Mouse (Mus musculus) cerebellum, adult 2 months (tissue): ENCODE results near the gene Matn4. TPM values are rescaled to one million over a fixed set of nuclear protein-coding genes. Genes with fewer than 3 reads are reported as not detected.

Source experiments
- DNase-seq, 2 experiments: peaks; one replicate each; pipeline ENCODE4 v3.0.0; 2021
- H3K27ac ChIP-seq: fragments of 200-500 bp; 2 replicates; pipeline ENCODE4 v1.5.1; 2012; ENCODE audit warnings: low read length, control low read depth, inconsistent platforms; ENCODE audit not compliant: insufficient read depth
- H3K27me3 ChIP-seq: fragments of 200-500 bp; 2 replicates; pipeline ENCODE4 v1.6.1; 2012; ENCODE audit warnings: inconsistent platforms, mild to moderate bottlenecking, low read length, moderate library complexity; ENCODE audit not compliant: control insufficient read depth, insufficient read depth
- H3K4me1 ChIP-seq: fragments of 200-500 bp; 2 replicates; pipeline ENCODE4 v1.6.1; 2011; ENCODE audit warnings: low read length; ENCODE audit not compliant: control insufficient read depth, insufficient read depth
- H3K4me3 ChIP-seq: fragments of 200-500 bp; replicated peaks from 2 replicates; pipeline ENCODE3; 2011; ENCODE audit warnings: mild to moderate bottlenecking, low read depth, low read length, control low read depth; ENCODE audit not compliant: insufficient read depth
- CTCF ChIP-seq: fragments of 200-500 bp; IDR thresholded peaks from 2 replicates; pipeline ENCODE4 v1.5.1; 2011; ENCODE audit warnings: low read depth, mild to moderate bottlenecking, control low read depth, low read length, moderate library complexity, borderline replicate concordance; ENCODE audit not compliant: insufficient read depth
- POLR2A ChIP-seq: fragments of 200-500 bp; IDR thresholded peaks from 2 replicates; pipeline ENCODE4 v1.6.1; 2011; ENCODE audit warnings: low read length, control low read depth, borderline replicate concordance; ENCODE audit not compliant: insufficient read depth
- whole genome bisulfite sequencing: fragments of 180-500 bp; shearing (Covaris S2); methylation state at CpG from one replicate; pipeline ENCODE4 v1.1.7; 2018; 5-methylcytosine and 5-hydroxymethylcytosine counted together
- polyA plus RNA-seq: library from polyadenylated mRNA; depleted of rRNA; stranded (reverse); fragments of >200 nt; gene quantifications from 2 replicates; pipeline ENCODE4 v1.2.3, GENCODE M21; 2012

Gene Matn4
- polyA plus RNA-seq, 1 experiment: 5.9 TPM

DNA sequence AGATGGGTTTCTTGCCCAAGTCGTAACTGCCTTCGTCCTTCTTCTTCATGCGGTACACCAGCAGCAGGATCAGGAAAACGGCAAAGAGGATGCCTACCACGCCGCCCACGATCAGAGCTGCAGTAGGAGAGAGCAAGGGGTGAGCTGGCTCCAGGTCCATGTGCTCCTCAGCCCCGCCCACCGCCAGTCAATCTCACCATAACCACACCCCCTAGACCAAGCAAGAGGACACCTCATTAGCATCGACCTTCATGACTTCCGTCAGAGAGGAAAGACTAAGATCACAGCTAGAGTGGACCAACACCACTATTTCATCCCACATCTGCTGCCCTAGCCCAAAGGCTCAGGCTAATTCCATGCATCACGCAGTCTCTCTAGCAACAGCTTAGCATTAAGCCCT, 21.2 kb upstream of the Matn4 start:
- no peaks in the 10 kb centered on the region for H3K4me1 ChIP-seq
- 41% methylated on average over 12 of the region's 12 CpGs for WGBS
- DNase-seq: no peak
- no peaks in the 10 kb centered on the region for H3K27me3 ChIP-seq
- TF ChIP-seq POLR2A (no peak), CTCF (no peak)
- H3K27ac ChIP-seq: no peak overlapping the region
- H3K4me3 ChIP-seq: no peak overlapping the region

DNA sequence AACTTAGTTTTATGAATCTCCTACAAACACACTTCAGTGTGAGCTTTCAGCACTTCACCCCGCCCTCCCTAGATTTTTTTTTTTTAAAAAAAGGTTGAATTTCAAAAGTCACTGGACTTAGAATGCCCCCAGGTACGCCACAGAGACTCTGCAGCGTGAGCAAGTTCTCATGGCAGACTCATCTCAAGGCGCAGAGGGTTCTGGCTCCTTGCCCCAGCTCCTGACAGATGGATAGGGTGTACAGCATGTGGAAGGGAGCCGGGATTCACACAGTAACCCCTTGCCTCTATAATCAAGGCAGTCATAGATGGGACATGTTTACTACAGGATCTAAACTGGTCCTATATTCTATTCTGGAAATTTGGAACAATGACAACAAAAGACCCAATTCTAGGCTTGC, 20.4 kb upstream of the Matn4 start:
- Histone ChIP-seq H3K27me3 (no peaks in the 10 kb centered on the region), H3K4me3 (no peak overlapping the region), H3K27ac (no peak overlapping the region), H3K4me1 (no peaks in the 10 kb centered on the region)
- DNase-seq: no peak
- TF ChIP-seq POLR2A (no peak), CTCF (no peak)
- 24% methylated on average over 5 of the region's 5 CpGs for WGBS

DNA sequence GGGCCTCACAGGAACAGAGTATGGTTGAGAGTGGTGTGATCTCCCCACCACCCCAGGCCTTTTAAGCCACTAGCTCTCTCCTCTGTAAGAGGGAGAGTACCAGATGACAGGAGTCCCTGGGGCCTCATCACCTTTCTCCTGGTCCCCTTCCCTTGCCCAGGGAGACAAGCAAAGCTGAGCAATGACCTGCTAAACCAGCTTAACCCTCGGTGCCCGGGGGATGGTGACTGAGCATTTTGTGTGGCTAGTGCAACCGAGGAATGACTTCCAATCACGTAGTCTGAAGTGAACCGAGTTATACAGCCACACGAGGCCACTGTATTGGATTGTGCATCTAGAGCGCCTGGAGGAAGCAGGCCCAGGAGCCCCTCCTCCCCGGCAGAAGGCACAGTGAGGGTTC, 19.4 kb upstream of the Matn4 start:
- no peak overlapping the region for H3K27ac ChIP-seq
- WGBS: 87% methylated on average over 8 of the region's 8 CpGs
- no peak for DNase-seq
- no peak overlapping the region for H3K4me3 ChIP-seq
- TF ChIP-seq CTCF (no peak), POLR2A (no peak)
- H3K4me1 ChIP-seq: no peaks in the 10 kb centered on the region
- H3K27me3 ChIP-seq: no peaks in the 10 kb centered on the region

DNA sequence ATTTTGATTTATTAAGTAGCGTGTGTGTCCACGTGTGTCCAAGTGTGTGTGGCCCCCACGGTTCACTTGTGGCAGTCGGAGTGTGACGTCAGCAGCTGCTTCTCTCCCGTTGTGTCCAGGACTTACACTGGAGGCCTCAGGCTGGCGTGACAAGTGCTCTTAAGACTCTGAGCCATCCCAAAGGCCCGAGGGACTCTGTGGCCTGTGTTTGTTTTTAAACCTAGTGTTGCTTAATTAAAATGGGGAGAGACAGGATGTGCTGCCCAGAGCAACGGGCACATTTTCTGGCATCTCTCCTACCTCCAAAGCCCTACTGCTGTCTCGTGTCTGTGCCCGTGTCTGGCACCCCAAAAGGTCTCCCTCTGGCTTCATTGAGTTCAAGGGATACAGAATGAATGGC, 18.5 kb upstream of the Matn4 start:
- H3K4me3 ChIP-seq: no peak overlapping the region
- H3K27ac ChIP-seq: peak overlapping the region; percentile 16; the same call in 1 of the 2 replicates
- H3K4me1 ChIP-seq: no peaks in the 10 kb centered on the region
- H3K27me3 ChIP-seq: no peaks in the 10 kb centered on the region
- whole genome bisulfite sequencing: 56% methylated on average over 11 of the region's 11 CpGs
- no peak for TF ChIP-seq POLR2A
- no peak for TF ChIP-seq CTCF
- DNase-seq: peak in 1 of 2 experiments; percentile 34

DNA sequence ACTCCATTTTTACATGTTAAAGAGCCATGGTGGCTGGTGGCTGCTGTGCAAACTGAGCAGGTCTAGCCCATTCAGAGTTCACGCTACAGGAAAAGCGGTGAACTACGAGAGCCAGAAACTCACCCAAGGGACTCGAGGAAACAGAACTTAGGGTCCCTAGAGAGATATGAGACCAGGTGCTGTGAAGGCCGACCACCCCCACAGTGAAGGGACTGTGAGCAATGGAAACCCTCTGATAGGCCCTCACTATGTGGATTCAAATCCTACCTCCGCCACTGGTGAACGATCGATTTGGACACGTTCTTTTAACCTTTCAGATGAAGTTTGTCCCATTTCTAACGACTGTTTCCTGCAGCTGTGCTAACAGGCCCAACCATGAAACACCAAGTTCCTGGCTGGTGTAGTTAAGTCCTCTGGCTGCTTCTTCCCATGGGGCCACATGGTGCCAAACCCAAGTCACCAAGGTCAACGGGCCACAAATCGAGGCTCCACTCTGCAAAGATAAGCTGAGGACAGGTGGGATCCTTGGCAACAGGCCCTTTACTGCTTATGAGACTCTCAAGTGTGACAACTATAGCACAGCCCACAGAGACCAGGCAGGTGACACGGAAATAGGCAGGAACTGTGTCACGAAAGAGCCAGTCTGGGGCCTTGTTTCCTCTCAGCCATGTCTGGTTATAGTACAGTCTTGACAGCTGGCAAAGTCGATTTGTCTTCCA, 17.9 kb upstream of the Matn4 start:
- no peak for DNase-seq
- Histone ChIP-seq H3K27me3 (no peaks in the 10 kb centered on the region), H3K27ac (peak overlapping the region; percentile 16; the same call in 1 of the 2 replicates), H3K4me3 (no peak overlapping the region), H3K4me1 (no peaks in the 10 kb centered on the region)
- TF ChIP-seq CTCF (no peak), POLR2A (no peak)
- WGBS: 79% methylated on average over 15 of the region's 15 CpGs

GRCm38 (mm10) chr2:164421979-164422378, 17.0 kb upstream of the Matn4 start:
- Histone ChIP-seq H3K27me3 (no peaks in the 10 kb centered on the region), H3K4me1 (no peaks in the 10 kb centered on the region), H3K4me3 (no peak overlapping the region), H3K27ac (no peak overlapping the region)
- TF ChIP-seq CTCF: no peak
- TF ChIP-seq POLR2A: no peak
- 67% methylated on average over 8 of the region's 8 CpGs for WGBS
- DNase-seq: no peak

GRCm38 (mm10) chr2:164421306-164421705, 16.3 kb upstream of the Matn4 start:
- WGBS: 88% methylated on average over 7 of the region's 7 CpGs
- no peak for DNase-seq
- Histone ChIP-seq H3K27ac (no peak overlapping the region), H3K27me3 (no peaks in the 10 kb centered on the region), H3K4me3 (no peak overlapping the region), H3K4me1 (no peaks in the 10 kb centered on the region)
- no peak for TF ChIP-seq POLR2A
- TF ChIP-seq CTCF: no peak

- no peak for TF ChIP-seq CTCF
- no peak for TF ChIP-seq POLR2A
- Histone ChIP-seq H3K27ac (no peak overlapping the region), H3K4me1 (no peaks in the 10 kb centered on the region), H3K4me3 (no peak overlapping the region), H3K27me3 (no peaks in the 10 kb centered on the region)
- WGBS: 15% methylated on average over 3 of the region's 3 CpGs
- DNase-seq: no peak
Measured at GRCm38 (mm10) chr2:164419489-164419888, 14.5 kb upstream of the Matn4 start.
